Mouse (Mus musculus): ENCODE measurements at regions not wholly inside any gene's neighbourhood (a gene's known extent, or its start where the extent isn't known, plus 50 kb on each side); places are given as distances from the start of the nearest gene placed in this dataset.
A peak's percentile ranks its signal among the peaks of the same experiment; 100 is the strongest.

DNA sequence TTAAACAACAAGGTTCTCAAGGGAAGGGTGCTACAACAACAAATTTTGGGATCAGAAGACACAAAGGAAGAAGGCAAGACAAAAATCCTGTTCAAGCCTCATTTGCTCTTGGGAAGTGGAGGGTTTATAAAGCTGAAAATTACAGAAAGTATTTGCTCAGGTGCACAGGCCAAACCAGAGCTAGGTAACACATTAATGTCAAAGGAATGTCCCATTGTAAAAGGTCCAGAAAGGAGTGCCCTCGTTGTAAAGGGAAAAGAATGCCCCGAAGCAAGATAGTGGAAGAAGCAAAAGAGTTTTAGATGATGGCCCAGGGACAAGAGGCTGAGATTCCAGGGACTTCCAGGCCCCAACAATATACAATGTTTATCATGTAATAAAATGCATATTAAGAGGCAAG, 317.3 kb downstream of the Car8 start:
- no peak overlapping the region for H3K9ac ChIP-seq
- H3K4me3 ChIP-seq (ENCODE audit: low read depth, low read length) = no peak overlapping the region
- H3K4me1 ChIP-seq (ENCODE audit: insufficient read depth) = no peaks in the 10 kb centered on the region
- no peaks in the 10 kb centered on the region for H3K36me3 ChIP-seq (ENCODE audit: insufficient read depth)
- H3K9me3 ChIP-seq (ENCODE audit: low read length) = no peaks in the 10 kb centered on the region
- DNase-seq = no peak
- H3K4me2 ChIP-seq (ENCODE audit: low read depth) = no peak overlapping the region
- H3K27ac ChIP-seq (ENCODE audit: low read depth, low read length) = no peak overlapping the region
- no peaks in the 10 kb centered on the region for H3K27me3 ChIP-seq (ENCODE audit: insufficient read depth, low read length)
- no peak for TF ChIP-seq CTCF (IDR thresholded peaks at IDR 0.05; ENCODE audit: low read depth)
- WGBS = 74% methylated on average over 2 of the region's 2 CpGs
- no peak for ATAC-seq

DNA sequence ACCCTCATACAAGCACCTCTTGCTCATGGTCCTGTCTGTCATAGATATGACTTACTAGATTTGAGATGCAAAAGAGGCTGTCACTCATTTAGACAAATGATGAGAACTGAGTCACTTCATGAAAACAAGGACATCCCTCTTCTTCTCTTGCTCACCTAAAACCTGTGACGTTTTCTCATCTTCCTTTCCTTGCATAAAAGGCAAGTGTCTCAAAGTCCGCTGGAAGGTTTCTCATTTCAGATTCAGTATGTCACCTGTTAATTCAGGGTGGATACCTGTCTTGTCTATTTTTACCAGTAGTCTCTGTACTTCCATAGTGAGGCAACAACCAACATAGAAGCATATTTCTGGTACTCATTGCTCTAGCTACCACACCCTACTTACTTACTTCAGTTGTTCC, 325.6 kb downstream of the Car8 start:
- Histone ChIP-seq H3K9me3 (ENCODE audit: low read length) (no peaks in the 10 kb centered on the region), H3K4me3 (ENCODE audit: low read depth, low read length) (no peak overlapping the region), H3K4me2 (ENCODE audit: low read depth) (no peak overlapping the region), H3K4me1 (ENCODE audit: insufficient read depth) (no peaks in the 10 kb centered on the region), H3K36me3 (ENCODE audit: insufficient read depth) (no peaks in the 10 kb centered on the region), H3K27me3 (ENCODE audit: insufficient read depth, low read length) (no peaks in the 10 kb centered on the region), H3K9ac (no peak overlapping the region), H3K27ac (ENCODE audit: low read depth, low read length) (no peak overlapping the region)
- WGBS = 87% methylated on average over 2 of the region's 2 CpGs
- TF ChIP-seq CTCF (IDR thresholded peaks at IDR 0.05; ENCODE audit: low read depth) = no peak
- ATAC-seq (no peak), DNase-seq (no peak)

DNA sequence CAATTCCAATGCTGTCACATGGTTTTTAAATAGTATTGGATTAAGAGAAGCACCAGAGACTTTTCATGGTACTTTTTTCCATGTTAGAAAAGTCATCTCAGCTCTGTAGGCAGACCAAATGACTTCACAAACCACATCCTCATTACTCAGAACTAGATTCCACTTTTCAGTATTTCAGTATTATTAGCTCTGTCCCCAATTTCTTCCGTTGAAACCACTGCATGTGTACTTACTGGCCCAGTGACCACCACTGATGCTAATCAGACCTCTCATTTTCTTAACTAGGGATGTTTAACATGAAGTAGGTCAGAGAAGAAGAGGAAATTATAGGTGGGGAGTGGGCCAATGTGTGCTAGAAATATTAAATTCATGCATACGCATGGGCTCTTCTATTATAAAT, 326.2 kb downstream of the Car8 start:
- H3K27ac ChIP-seq (ENCODE audit: low read depth, low read length) = no peak overlapping the region

DNA sequence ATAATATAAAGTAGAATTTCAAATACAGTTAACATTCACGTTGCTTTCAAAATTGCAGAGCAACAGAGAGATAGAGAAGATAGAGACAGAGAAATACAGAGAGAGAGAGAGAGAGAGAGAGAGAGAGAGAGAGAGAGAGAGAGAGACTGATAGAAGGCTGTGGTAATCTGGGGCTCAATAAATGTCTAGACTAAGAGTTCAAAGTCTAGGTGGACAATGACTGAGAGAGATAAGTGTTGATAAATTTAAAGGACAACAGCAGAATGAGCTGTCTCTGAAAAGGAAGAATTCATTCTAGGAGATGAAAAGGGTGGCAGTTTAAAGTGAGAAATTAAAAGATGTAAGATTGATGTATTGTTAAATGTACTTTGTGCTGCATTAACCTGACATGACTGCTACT, 335.7 kb downstream of the Car8 start:
- WGBS = 64% methylated on average over 1 of the region's 1 CpGs
- no peak for ATAC-seq

More for the DNA sequence above, 326.2 kb downstream of the Car8 start:
- no peaks in the 10 kb centered on the region for H3K9me3 ChIP-seq (ENCODE audit: low read length)
- H3K4me3 ChIP-seq (ENCODE audit: low read depth, low read length) = no peak overlapping the region
- DNase-seq (no peak), ATAC-seq (no peak)
- TF ChIP-seq CTCF (IDR thresholded peaks at IDR 0.05; ENCODE audit: low read depth) = no peak
- 87% methylated on average over 2 of the region's 2 CpGs for WGBS
- H3K4me2 ChIP-seq (ENCODE audit: low read depth) = no peak overlapping the region
- no peak overlapping the region for H3K9ac ChIP-seq
- no peaks in the 10 kb centered on the region for H3K36me3 ChIP-seq (ENCODE audit: insufficient read depth)
- H3K4me1 ChIP-seq (ENCODE audit: insufficient read depth) = no peaks in the 10 kb centered on the region
- H3K27me3 ChIP-seq (ENCODE audit: insufficient read depth, low read length) = no peaks in the 10 kb centered on the region

DNA sequence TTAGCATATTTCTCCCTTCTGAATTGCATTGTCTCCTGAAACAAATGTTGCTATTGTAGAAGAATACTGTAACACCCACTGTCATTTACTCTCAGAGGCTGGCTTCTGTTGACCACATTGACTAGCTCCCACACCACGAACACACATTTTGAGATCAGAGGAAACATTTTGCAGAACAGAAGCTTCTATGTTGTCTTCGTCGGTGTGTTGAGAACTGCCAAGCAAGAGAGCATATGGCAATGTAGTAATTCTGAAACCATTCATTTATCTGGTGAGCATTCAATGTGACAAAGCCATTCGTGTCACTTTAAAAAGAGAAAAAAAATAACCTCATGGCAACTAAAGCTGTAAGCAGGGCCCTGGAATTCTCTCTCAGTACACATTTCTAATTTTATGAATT, 343.9 kb downstream of the Car8 start:
- Histone ChIP-seq H3K27me3 (ENCODE audit: insufficient read depth, low read length) (no peaks in the 10 kb centered on the region), H3K9me3 (ENCODE audit: low read length) (no peaks in the 10 kb centered on the region), H3K4me3 (ENCODE audit: low read depth, low read length) (no peak overlapping the region), H3K9ac (no peak overlapping the region), H3K4me2 (ENCODE audit: low read depth) (no peak overlapping the region), H3K36me3 (ENCODE audit: insufficient read depth) (no peaks in the 10 kb centered on the region), H3K4me1 (ENCODE audit: insufficient read depth) (no peaks in the 10 kb centered on the region), H3K27ac (ENCODE audit: low read depth, low read length) (no peak overlapping the region)
- ATAC-seq (0 out of 2 replicates have a peak, but pooled peaks have one; percentile 25), DNase-seq (peak; percentile 17)
- 37% methylated on average over 4 of the region's 4 CpGs for WGBS
- TF ChIP-seq CTCF (IDR thresholded peaks at IDR 0.05; ENCODE audit: low read depth) = no peak

More for the DNA sequence above, 335.7 kb downstream of the Car8 start:
- no peak overlapping the region for H3K4me3 ChIP-seq (ENCODE audit: low read depth, low read length)
- no peak overlapping the region for H3K4me2 ChIP-seq (ENCODE audit: low read depth)
- H3K27me3 ChIP-seq (ENCODE audit: insufficient read depth, low read length) = no peaks in the 10 kb centered on the region
- no peak overlapping the region for H3K27ac ChIP-seq (ENCODE audit: low read depth, low read length)
- TF ChIP-seq CTCF (IDR thresholded peaks at IDR 0.05; ENCODE audit: low read depth) = no peak
- no peak for DNase-seq
- H3K36me3 ChIP-seq (ENCODE audit: insufficient read depth) = no peaks in the 10 kb centered on the region
- no peaks in the 10 kb centered on the region for H3K4me1 ChIP-seq (ENCODE audit: insufficient read depth)
- H3K9me3 ChIP-seq (ENCODE audit: low read length) = no peaks in the 10 kb centered on the region
- no peak overlapping the region for H3K9ac ChIP-seq

DNA sequence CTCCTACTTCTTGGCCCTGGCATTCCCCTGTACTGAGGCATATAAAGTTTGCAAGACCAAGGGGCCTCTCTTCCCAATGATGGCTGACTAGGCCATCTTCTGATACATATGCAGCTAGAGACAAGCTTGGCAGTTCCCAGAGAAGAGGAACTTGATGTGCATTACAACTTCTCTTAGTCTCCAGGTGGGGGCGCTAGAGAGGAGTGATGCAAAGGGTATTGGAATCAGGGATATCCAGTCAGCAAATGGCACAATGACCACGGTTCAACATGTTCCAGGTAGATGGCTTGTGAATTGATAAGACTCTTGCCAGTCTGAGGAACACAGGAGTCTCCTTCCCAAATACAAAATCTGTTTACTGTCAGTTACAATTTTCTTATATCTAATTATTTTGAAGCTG, 347.7 kb downstream of the Car8 start:
- TF ChIP-seq CTCF (IDR thresholded peaks at IDR 0.05; ENCODE audit: low read depth) = 0 out of 2 replicates have a peak, but pooled peaks have one; percentile 8
- Histone ChIP-seq H3K4me2 (ENCODE audit: low read depth) (no peak overlapping the region), H3K4me3 (ENCODE audit: low read depth, low read length) (no peak overlapping the region), H3K9me3 (ENCODE audit: low read length) (no peaks in the 10 kb centered on the region), H3K27ac (ENCODE audit: low read depth, low read length) (no peak overlapping the region), H3K36me3 (ENCODE audit: insufficient read depth) (no peaks in the 10 kb centered on the region), H3K27me3 (ENCODE audit: insufficient read depth, low read length) (no peaks in the 10 kb centered on the region), H3K9ac (no peak overlapping the region), H3K4me1 (ENCODE audit: insufficient read depth) (no peaks in the 10 kb centered on the region)
- WGBS = 69% methylated on average over 2 of the region's 2 CpGs
- DNase-seq (no peak), ATAC-seq (no peak)

DNA sequence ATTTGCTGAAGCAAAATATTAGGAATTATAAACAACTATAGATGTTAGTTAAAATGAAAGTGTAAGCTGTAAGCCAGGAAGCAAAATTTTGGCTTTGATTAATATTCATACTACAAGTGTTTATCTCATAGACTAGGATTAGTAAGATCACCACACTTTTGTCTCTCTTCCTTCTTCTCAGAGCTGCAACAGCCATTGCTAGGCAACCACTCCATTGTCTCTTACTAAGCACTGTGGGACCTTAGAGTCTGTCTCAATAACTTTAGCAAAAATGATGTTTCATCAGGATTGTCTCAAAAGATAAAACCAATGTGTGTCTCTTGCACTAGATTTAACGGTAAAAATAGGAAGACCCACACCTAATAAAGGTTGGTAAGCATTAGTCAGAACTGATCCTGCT, 384.3 kb downstream of the Car8 start:
- 65% methylated on average over 1 of the region's 1 CpGs for WGBS
- TF ChIP-seq CTCF (IDR thresholded peaks at IDR 0.05; ENCODE audit: low read depth) = no peak
- no peak overlapping the region for H3K4me3 ChIP-seq (ENCODE audit: low read depth, low read length)
- DNase-seq = no peak
- H3K27me3 ChIP-seq (ENCODE audit: insufficient read depth, low read length) = no peaks in the 10 kb centered on the region
- H3K4me1 ChIP-seq (ENCODE audit: insufficient read depth) = no peaks in the 10 kb centered on the region
- no peak overlapping the region for H3K9ac ChIP-seq
- no peaks in the 10 kb centered on the region for H3K9me3 ChIP-seq (ENCODE audit: low read length)
- H3K4me2 ChIP-seq (ENCODE audit: low read depth) = no peak overlapping the region
- no peak overlapping the region for H3K27ac ChIP-seq (ENCODE audit: low read depth, low read length)
- ATAC-seq = no peak
- H3K36me3 ChIP-seq (ENCODE audit: insufficient read depth) = no peaks in the 10 kb centered on the region
